Mouse (Mus musculus) lung, postnatal 0 days (tissue): ENCODE results near the gene Slc35e3.

Experiments
- CTCF ChIP-seq: IDR thresholded peaks from 2 replicates; pipeline ENCODE4 v1.5.1; 2016; ENCODE audit warnings: antibody characterized with exemption, mild to moderate bottlenecking
- EP300 ChIP-seq: IDR thresholded peaks from 2 replicates; pipeline ENCODE4 v1.6.1; 2016; ENCODE audit warnings: antibody characterized with exemption, mild to moderate bottlenecking, control low read depth

- TF ChIP-seq CTCF: no peak
- TF ChIP-seq EP300: no peak
Observed at GRCm38 (mm10) chr10:117771131-117771510, 25.0 kb upstream of the Slc35e3 start.
